Mouse (Mus musculus) thymus, postnatal 0 days (tissue): ENCODE data around the gene Gchfr. TPM values are rescaled to one million over a fixed set of nuclear protein-coding genes. Genes with fewer than 3 reads are reported as not detected.

Source experiments
- polyA plus RNA-seq: library from polyadenylated mRNA; unstranded; fragments of >200 nt; fragmentation: Nextera tagmentation; extraction: Ambion mirVana; gene quantifications from 2 replicates; pipeline ENCODE4 v1.2.1, GENCODE M21; 2015

Gene Gchfr
- polyA plus RNA-seq, 1 experiment from 2014 or later, result 1.6 TPM

Other genes with a start within 250 kb of the Gchfr start
- 6.6 and 7.7 TPM in 2 replicates for gene Chst14, start 241.3 kb upstream of the Gchfr start, polyA plus RNA-seq
- 20.5 and 21.3 TPM in 2 replicates for gene Ccdc32, start 138.4 kb upstream of the Gchfr start, polyA plus RNA-seq
- gene Rpusd2, start 133.0 kb upstream of the Gchfr start, polyA plus RNA-seq, result 4.0 and 5.4 TPM in 2 replicates
- gene Knl1, start 120.7 kb upstream of the Gchfr start, polyA plus RNA-seq, result 79.5 and 108 TPM in 2 replicates
- 49.3 and 49.7 TPM in 2 replicates for gene Rad51, start 55.0 kb upstream of the Gchfr start, polyA plus RNA-seq
- 32.9 and 33.5 TPM in 2 replicates for gene Rmdn3, start 10.7 kb upstream of the Gchfr start, polyA plus RNA-seq
- gene Gm14137, start 6.7 kb downstream of the Gchfr start, polyA plus RNA-seq, result 0.37 and 0.44 TPM in 2 replicates
- gene Zfyve19, start 40.8 kb downstream of the Gchfr start, polyA plus RNA-seq, result 43.9 and 49.5 TPM in 2 replicates
- 20.1 and 25.8 TPM in 2 replicates for gene Dnajc17, start 41.0 kb downstream of the Gchfr start, polyA plus RNA-seq
- gene Ppp1r14d, start 62.1 kb downstream of the Gchfr start, polyA plus RNA-seq, result 0.17 and 1.1 TPM in 2 replicates
- 21.7 and 23.6 TPM in 2 replicates for gene Spint1, start 69.6 kb downstream of the Gchfr start, polyA plus RNA-seq
- gene Rhov, start 103.5 kb downstream of the Gchfr start, polyA plus RNA-seq, result 3.9 and 4.2 TPM in 2 replicates
- 12.3 and 12.4 TPM in 2 replicates for gene Vps18, start 121.0 kb downstream of the Gchfr start, polyA plus RNA-seq
- gene Dll4, start 158.0 kb downstream of the Gchfr start, polyA plus RNA-seq, result 15.1 and 15.9 TPM in 2 replicates
- 0.13 and 0.30 TPM in 2 replicates for gene Chac1, start 183.5 kb downstream of the Gchfr start, polyA plus RNA-seq